Mouse (Mus musculus) spleen, postnatal 10 days (tissue): Measurements from ENCODE around the gene Taf6l.
"Not testable (repeated sequence)": the region's sequence is repeated elsewhere in the genome, so short reads cannot be mapped to it uniquely, and the experiment has no call there.

Source experiments
- DNase-seq, 2 experiments: peaks; one replicate each; pipeline ENCODE4 v3.0.0; 2021 to 2022; ENCODE audit warnings: low spot score in 2 of 2

The Taf6l gene

DNA sequence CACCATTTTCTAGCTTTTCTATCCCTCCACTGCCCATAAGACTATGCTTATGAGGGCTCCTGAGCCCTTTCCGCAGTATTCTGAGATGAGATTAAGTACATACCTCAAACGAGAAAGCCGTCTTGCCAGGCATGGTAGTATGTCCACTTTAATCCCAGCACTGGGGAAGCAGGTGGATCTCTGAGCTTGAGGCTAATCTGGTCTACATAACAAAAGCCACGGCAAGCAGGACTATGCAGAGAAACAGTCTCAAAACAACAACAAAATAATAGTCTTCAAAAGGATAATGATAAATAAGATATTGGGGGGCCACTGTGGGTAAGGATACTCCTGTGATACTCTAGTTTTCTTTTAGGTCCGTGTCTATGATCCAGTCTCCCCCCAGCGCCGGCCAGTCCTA lies 47.3 kb downstream of the Taf6l start:
- no peak for DNase-seq

DNA sequence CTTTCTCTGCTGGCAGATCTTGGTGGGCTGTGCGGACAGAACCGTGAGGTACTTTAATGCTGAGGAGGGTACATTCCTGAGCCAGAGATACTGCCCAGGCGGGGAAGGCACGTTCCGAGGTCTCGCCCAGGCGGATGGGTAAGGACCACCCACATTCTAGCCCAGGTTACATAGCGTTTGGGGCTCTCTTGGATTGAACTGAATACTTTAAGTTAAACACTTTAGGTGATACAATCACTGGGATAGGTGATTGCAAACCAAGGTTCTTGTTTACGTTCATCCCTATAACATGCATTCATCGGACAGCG lies 50.1 kb downstream of the Taf6l start:
- no peak for DNase-seq

GRCm38 (mm10) chr19:8735389-8736159 lies 50.6 kb downstream of the Taf6l start, which contains the start of gene Wdr74:
TSS of gene Wdr74 (plus strand) at chr19:8735827.
- peak; percentile 86 to 94 for DNase-seq

GRCm38 (mm10) chr19:8734334-8734733 lies 51.9 kb downstream of the Taf6l start:
- DNase-seq: no peak

GRCm38 (mm10) chr19:8728335-8729099 lies 57.7 kb downstream of the Taf6l start:
- not testable (repeated sequence) for DNase-seq

DNA sequence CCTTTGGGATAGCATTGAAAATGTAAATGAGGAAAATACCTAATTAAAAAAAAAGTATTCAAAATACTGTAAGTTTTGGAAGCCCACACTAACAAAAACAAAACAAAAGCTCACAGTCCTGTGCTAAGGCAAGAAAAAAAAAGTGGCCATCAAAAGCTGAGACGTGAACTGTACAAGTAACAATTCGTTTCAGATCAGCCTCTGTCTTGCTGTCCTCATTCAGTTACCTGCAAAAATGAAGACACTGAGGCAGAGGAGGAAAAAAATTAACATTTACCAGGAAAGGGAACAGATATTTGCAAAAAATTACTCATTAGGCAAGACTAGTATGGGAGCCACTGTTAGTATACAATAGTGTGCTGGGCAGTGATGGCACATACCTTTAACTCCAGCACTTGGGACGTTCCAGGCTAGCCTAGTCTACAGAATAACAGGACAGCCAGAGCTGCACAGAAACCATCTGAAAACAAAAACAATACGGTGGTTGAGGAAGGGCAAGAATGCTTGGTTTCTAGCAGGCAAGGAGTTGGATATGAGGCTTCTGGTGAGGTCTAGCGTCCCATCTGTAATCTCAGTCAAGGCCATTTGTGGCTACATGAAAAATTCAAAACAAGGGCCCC lies 58.6 kb downstream of the Taf6l start:
- DNase-seq: no peak

GRCm38 (mm10) chr19:8726609-8727390 lies 59.4 kb downstream of the Taf6l start:
- no peak for DNase-seq

- DNase-seq: no peak
These were observed 61.1 kb downstream of the Taf6l start for GRCm38 (mm10) chr19:8725081-8725613.
